Mouse (Mus musculus) spleen, adult 2 months (tissue): ENCODE measurements around the gene Slc29a2. TPM values are rescaled to one million over a fixed set of nuclear protein-coding genes. Genes with fewer than 3 reads are reported as not detected.
"Not testable (repeated sequence)": the region's sequence is repeated elsewhere in the genome, so short reads cannot be mapped to it uniquely, and the experiment has no call there.

Experiments
- DNase-seq, 2 experiments: peaks; one replicate each; pipeline versions ENCODE4 v3.0.0 to v3.0.0-alpha.2; 2012 to 2021; ENCODE audit warnings: low spot score in 2 of 2, low read depth in 1 of 2
- H3K27ac ChIP-seq: fragments of 200-500 bp; 2 replicates; pipeline ENCODE4 v1.5.1; 2012; ENCODE audit warnings: low read length, inconsistent platforms; ENCODE audit not compliant: insufficient read depth
- H3K27me3 ChIP-seq: fragments of 200-500 bp; 2 replicates; pipeline ENCODE4 v1.6.1; 2012; ENCODE audit warnings: mild to moderate bottlenecking, moderate library complexity, low read length, inconsistent platforms; ENCODE audit not compliant: control insufficient read depth, insufficient read depth
- H3K36me3 ChIP-seq: fragments of 200-500 bp; 2 replicates; pipeline ENCODE4 v1.6.1; 2012; ENCODE audit warnings: mild to moderate bottlenecking, low read length, inconsistent platforms; ENCODE audit not compliant: control insufficient read depth, insufficient read depth
- H3K4me1 ChIP-seq: fragments of 200-500 bp; 2 replicates; pipeline ENCODE4 v1.6.1; 2011; ENCODE audit warnings: inconsistent platforms; ENCODE audit not compliant: control insufficient read depth, insufficient read depth, insufficient read length
- H3K4me3 ChIP-seq: fragments of 200-500 bp; 2 replicates; pipeline ENCODE4 v1.5.1; 2011; ENCODE audit warnings: mild to moderate bottlenecking, inconsistent platforms; ENCODE audit not compliant: insufficient read depth, insufficient read length; ENCODE audit errors: extremely low read depth
- CTCF ChIP-seq: fragments of 200-500 bp; IDR thresholded peaks from 2 replicates; pipeline ENCODE4 v1.5.1; 2011; ENCODE audit warnings: mild to moderate bottlenecking, inconsistent platforms; ENCODE audit not compliant: insufficient read depth, insufficient read length, insufficient replicate concordance; ENCODE audit errors: extremely low read depth
- POLR2A ChIP-seq: fragments of 200-500 bp; IDR thresholded peaks from 2 replicates; pipeline ENCODE4 v1.6.1; 2011; ENCODE audit warnings: low read depth, low read length, inconsistent platforms
- WGBS: fragments of 180-500 bp; shearing (Covaris S2); methylation state at CpG from one replicate; pipeline ENCODE4 v1.1.7; 2018; 5-methylcytosine and 5-hydroxymethylcytosine counted together
- polyA plus RNA-seq: library from polyadenylated mRNA; depleted of rRNA; stranded (reverse); fragments of >200 nt; gene quantifications from 2 replicates; pipeline ENCODE4 v1.2.3, GENCODE M21; 2012

Gene Slc29a2
- polyA plus RNA-seq, 1 experiment: 6.8 TPM

GRCm38 (mm10) chr19:4992371-4992770 lies 31.3 kb upstream of the Slc29a2 start:
- Histone ChIP-seq H3K4me1 (0 out of 2 replicates have a peak, but pooled peaks cover 2% of the 10 kb centered on the region), H3K4me3 (no peak overlapping the region), H3K27me3 (peaks cover 8% of the 10 kb centered on the region; the same call in 1 of the 2 replicates), H3K36me3 (no peaks in the 10 kb centered on the region), H3K27ac (no peak overlapping the region)
- TF ChIP-seq CTCF: no peak
- no peak for TF ChIP-seq POLR2A
- WGBS: 12% methylated on average over 8 of the region's 8 CpGs
- no peak for DNase-seq

GRCm38 (mm10) chr19:4992904-4993303 lies 30.8 kb upstream of the Slc29a2 start:
- no peak for TF ChIP-seq POLR2A
- TF ChIP-seq CTCF: no peak
- no peak for DNase-seq
- H3K27me3 ChIP-seq: peaks cover 8% of the 10 kb centered on the region; the same call in 1 of the 2 replicates
- H3K4me1 ChIP-seq: 0 out of 2 replicates have a peak, but pooled peaks cover 2% of the 10 kb centered on the region
- H3K36me3 ChIP-seq: no peaks in the 10 kb centered on the region
- WGBS: 1% methylated on average over 9 of the region's 9 CpGs
- no peak overlapping the region for H3K4me3 ChIP-seq
- H3K27ac ChIP-seq: no peak overlapping the region

GRCm38 (mm10) chr19:4994043-4994442 lies 29.6 kb upstream of the Slc29a2 start:
- DNase-seq: no peak
- TF ChIP-seq CTCF: no peak
- TF ChIP-seq POLR2A: no peak
- H3K36me3 ChIP-seq: no peaks in the 10 kb centered on the region
- H3K4me1 ChIP-seq: 0 out of 2 replicates have a peak, but pooled peaks cover 2% of the 10 kb centered on the region
- WGBS: 39% methylated on average over 5 of the region's 5 CpGs
- H3K4me3 ChIP-seq: no peak overlapping the region
- no peak overlapping the region for H3K27ac ChIP-seq
- peaks cover 8% of the 10 kb centered on the region; the same call in 1 of the 2 replicates for H3K27me3 ChIP-seq

GRCm38 (mm10) chr19:4999445-5000140 lies 24.1 kb upstream of the Slc29a2 start:
- H3K27ac ChIP-seq: no peak overlapping the region
- H3K4me3 ChIP-seq: no peak overlapping the region
- no peak for DNase-seq
- H3K36me3 ChIP-seq: no peaks in the 10 kb centered on the region
- H3K27me3 ChIP-seq: no peaks in the 10 kb centered on the region
- 66% methylated on average over 6 of the region's 6 CpGs for WGBS
- peaks cover 4% of the 10 kb centered on the region; the same call in 1 of the 2 replicates for H3K4me1 ChIP-seq
- TF ChIP-seq CTCF (no peak), POLR2A (no peak)

GRCm38 (mm10) chr19:5001666-5002406 lies 21.8 kb upstream of the Slc29a2 start:
- no peaks in the 10 kb centered on the region for H3K36me3 ChIP-seq
- no peak overlapping the region for H3K4me3 ChIP-seq
- H3K4me1 ChIP-seq: peaks cover 4% of the 10 kb centered on the region; the same call in 1 of the 2 replicates
- no peaks in the 10 kb centered on the region; the same call in 1 of the 2 replicates for H3K27me3 ChIP-seq
- 2% methylated on average over 39 of the region's 39 CpGs for WGBS
- no peak overlapping the region for H3K27ac ChIP-seq
- peak; percentile 59 to 68 for DNase-seq
- TF ChIP-seq CTCF: peak; percentile 95; the same call in 1 of the 2 replicates
- no peak for TF ChIP-seq POLR2A

- not testable (repeated sequence) for H3K4me3 ChIP-seq, H3K4me1 ChIP-seq, H3K27ac ChIP-seq, DNase-seq, H3K27me3 ChIP-seq, H3K36me3 ChIP-seq
- WGBS: 53% methylated on average over 2 of the region's 2 CpGs
Measured at GRCm38 (mm10) chr19:5003644-5004043, 20.0 kb upstream of the Slc29a2 start.

GRCm38 (mm10) chr19:5004925-5005324 lies 18.7 kb upstream of the Slc29a2 start:
- no peak for DNase-seq
- 69% methylated on average over 4 of the region's 4 CpGs for WGBS
- Histone ChIP-seq H3K4me1 (peaks cover 4% of the 10 kb centered on the region; the same call in 1 of the 2 replicates), H3K4me3 (no peak overlapping the region), H3K36me3 (no peaks in the 10 kb centered on the region), H3K27me3 (no peaks in the 10 kb centered on the region; the same call in 1 of the 2 replicates), H3K27ac (no peak overlapping the region)
- TF ChIP-seq CTCF: no peak
- TF ChIP-seq POLR2A: no peak
